Mouse (Mus musculus): ENCODE results near the gene Cdc42.

- TF ChIP-seq POLR2A (IDR thresholded peaks at IDR 0.05; ENCODE audit: borderline replicate concordance, insufficient read depth, low read length): no peak
- TF ChIP-seq CTCF (IDR thresholded peaks at IDR 0.05; ENCODE audit: borderline replicate concordance, insufficient read depth, low read depth, low read length): no peak
Measured at GRCm38 (mm10) chr4:137324926-137325325, 32.6 kb downstream of the Cdc42 start.
